Mouse (Mus musculus): Measurements from ENCODE around the gene Prr22. TPM values are rescaled to one million over a fixed set of nuclear protein-coding genes. Genes with fewer than 3 reads are reported as not detected.

The Prr22 gene
- polyA plus RNA-seq, 1 experiment from 2014 or later: 1.6 TPM

DNA sequence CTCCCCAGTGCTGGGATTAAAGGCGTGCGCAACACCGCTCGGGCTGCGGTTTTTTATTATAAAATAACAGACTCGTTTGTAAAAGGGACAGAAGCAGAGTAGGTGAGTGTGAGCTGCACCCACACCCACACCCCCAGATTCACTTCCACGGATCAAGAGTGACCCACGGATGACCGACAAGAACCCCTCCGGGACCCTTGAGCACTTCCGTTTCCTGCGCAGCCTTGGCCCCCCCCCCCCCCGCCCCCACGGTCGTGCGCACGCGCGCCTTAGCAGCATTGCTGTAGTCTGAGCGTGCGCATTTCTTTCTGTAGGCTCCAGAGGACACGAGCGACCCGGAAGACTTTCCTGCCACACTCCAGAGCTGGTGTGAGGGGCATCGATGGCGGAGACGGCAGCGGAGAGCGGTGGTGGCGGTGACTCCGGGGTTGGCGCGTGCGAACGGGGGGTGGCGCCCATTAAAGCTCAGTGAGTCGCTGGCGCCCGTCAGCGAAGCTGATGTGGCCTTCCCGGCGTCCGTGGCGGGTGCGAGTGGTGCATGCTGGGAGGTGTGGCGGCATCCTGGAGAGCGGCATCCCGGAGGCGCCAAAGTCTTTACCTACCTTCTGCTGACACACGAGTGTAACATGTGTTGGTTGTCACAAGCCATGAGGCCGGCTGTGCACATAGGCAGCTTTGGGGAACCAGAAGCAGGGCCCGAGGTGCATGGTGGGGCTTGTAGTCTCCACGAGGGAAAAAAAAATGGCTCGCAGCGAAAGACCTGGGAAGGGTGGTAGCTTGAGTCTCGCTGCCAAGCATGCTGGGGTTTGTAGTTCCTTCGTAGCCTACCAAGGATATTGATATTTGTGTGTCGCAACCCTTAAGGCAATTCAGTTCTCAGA is 5.3 kb upstream of the Prr22 start, which contains the start of gene Dus3l:
TSS of gene Dus3l (plus strand) at position 284 of the 881 bp plus-strand sequence.
- Histone ChIP-seq H3K4me3 (ENCODE audit: low read depth, low read length) (peak within 1 kb of the TSS; percentile 84), H3K9me3 (ENCODE audit: control insufficient read depth, low read length) (no peaks in the 10 kb centered on the region), H3K4me1 (replicated peaks; ENCODE audit: control insufficient read depth, insufficient read depth, low read length) (peaks cover 26% of the 10 kb centered on the region), H3K27ac (ENCODE audit: low read depth, low read length) (peak within 1 kb of the TSS; percentile 91), H3K4me2 (peak within 1 kb of the TSS; percentile 94), H3K36me3 (ENCODE audit: control insufficient read depth, insufficient read depth, low read length) (peaks cover 23% of the 10 kb centered on the region), H3K9ac (ENCODE audit: low read depth, low read length) (peak within 1 kb of the TSS; percentile 94), H3K27me3 (replicated peaks; ENCODE audit: control insufficient read depth, insufficient read depth, low read length) (no peaks in the 10 kb centered on the region)
- ATAC-seq (replicated peaks; ENCODE audit: low FRiP score) (peak; percentile 68), DNase-seq (ENCODE audit: low spot score) (peak; percentile 94)
- under 1% methylated on average over 57 of the region's 58 CpGs for WGBS

DNA sequence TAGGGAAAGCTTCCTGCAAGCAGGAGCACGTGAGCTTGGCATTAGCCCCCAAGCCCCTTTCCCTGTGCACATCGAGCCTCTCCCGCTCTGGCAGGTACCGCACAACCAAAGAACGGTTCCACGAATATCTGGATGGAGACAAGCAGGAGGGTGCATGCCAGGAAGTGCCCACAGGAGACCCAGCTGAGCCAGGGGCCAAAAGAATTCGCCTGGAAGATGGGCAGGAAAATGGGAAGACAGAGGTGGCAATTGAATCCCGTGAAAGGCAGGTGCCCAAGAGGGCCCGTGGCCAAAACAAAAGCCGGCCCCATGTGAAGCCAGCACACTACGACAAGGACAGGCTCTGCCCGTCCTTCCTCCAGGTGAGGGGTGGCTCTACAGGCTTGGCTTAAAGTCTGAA is 4.6 kb upstream of the Prr22 start:
- ATAC-seq (replicated peaks; ENCODE audit: low FRiP score) (no peak), DNase-seq (ENCODE audit: low spot score) (no peak)
- peaks cover 26% of the 10 kb centered on the region for H3K4me1 ChIP-seq (replicated peaks; ENCODE audit: control insufficient read depth, insufficient read depth, low read length)
- H3K9ac ChIP-seq (ENCODE audit: low read depth, low read length): peak overlapping the region; percentile 94
- WGBS: 45% methylated on average over 12 of the region's 12 CpGs
- H3K4me2 ChIP-seq: peak overlapping the region; percentile 94
- peak overlapping the region; percentile 84 for H3K4me3 ChIP-seq (ENCODE audit: low read depth, low read length)
- H3K9me3 ChIP-seq (ENCODE audit: control insufficient read depth, low read length): no peaks in the 10 kb centered on the region
- peak overlapping the region; percentile 91 for H3K27ac ChIP-seq (ENCODE audit: low read depth, low read length)
- H3K36me3 ChIP-seq (ENCODE audit: control insufficient read depth, insufficient read depth, low read length): peaks cover 23% of the 10 kb centered on the region
- no peaks in the 10 kb centered on the region for H3K27me3 ChIP-seq (replicated peaks; ENCODE audit: control insufficient read depth, insufficient read depth, low read length)

DNA sequence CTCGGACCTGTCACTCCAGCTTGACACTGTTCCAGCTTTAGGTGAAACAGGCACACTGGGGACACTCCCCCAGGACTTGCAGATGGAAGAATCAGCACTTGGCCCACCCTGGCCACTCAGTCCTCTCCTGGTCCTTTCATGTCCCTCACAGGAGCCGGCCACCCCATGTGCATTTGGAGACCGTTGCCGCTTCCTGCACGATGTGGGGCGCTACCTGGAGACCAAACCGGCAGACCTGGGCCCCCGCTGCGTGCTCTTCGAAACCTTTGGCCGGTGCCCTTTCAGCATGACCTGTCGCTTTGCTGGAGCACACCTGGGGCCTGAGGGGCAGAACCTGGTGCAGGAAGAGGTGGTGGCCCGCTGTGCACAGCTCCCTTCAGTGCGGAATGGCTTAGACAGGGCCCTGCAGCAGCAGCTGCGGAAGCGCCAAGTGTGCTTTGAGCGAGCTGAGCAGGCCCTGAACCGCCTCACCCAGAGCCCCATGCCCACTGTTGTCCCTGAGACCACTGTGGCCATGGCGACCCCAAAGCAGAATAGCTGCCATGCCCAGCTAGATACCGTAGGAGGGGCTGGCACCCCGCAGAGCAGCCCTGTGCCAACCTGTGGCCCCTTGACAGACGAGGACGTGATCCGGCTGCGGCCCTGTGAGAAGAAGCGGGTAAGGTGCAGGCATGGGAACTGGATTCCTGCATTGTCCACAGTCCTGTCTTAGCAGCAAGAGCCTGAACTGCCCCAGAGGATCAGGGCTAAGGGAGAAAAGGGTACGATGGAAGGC is 3.2 kb upstream of the Prr22 start:
- Histone ChIP-seq H3K9me3 (ENCODE audit: control insufficient read depth, low read length) (no peaks in the 10 kb centered on the region), H3K4me1 (replicated peaks; ENCODE audit: control insufficient read depth, insufficient read depth, low read length) (peaks cover 21% of the 10 kb centered on the region), H3K9ac (ENCODE audit: low read depth, low read length) (no peak overlapping the region), H3K27ac (ENCODE audit: low read depth, low read length) (no peak overlapping the region), H3K27me3 (replicated peaks; ENCODE audit: control insufficient read depth, insufficient read depth, low read length) (no peaks in the 10 kb centered on the region), H3K4me2 (no peak overlapping the region), H3K36me3 (ENCODE audit: control insufficient read depth, insufficient read depth, low read length) (peaks cover 26% of the 10 kb centered on the region), H3K4me3 (ENCODE audit: low read depth, low read length) (no peak overlapping the region)
- whole genome bisulfite sequencing: 94% methylated on average over 27 of the region's 27 CpGs
- DNase-seq (ENCODE audit: low spot score): no peak
- no peak for ATAC-seq (replicated peaks; ENCODE audit: low FRiP score)

DNA sequence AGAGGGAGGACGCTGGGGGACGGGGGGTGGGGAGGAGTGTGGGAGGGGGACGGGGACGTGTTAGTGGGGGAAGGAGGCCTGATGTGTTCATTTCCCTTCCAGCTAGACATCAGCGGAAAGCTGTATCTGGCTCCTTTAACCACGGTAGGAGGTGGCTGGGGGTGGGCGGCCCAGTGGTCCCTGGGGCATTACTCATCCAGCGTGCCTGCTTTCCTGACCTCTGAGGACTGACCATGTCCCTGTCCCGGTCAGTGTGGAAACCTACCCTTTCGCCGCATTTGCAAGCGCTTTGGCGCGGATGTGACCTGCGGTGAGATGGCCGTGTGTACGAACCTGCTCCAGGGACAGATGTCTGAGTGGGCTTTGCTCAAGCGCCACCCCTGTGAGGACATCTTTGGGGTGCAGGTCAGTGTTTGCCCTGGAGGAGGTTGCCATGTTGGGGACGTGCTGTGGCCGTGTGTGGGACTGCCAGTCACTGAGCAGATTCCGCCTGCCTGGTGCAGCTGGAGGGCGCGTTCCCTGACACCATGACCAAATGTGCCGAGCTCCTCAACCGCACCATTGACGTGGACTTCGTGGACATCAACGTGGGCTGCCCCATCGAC is 2.4 kb upstream of the Prr22 start:
- H3K36me3 ChIP-seq (ENCODE audit: control insufficient read depth, insufficient read depth, low read length): peaks cover 26% of the 10 kb centered on the region
- no peaks in the 10 kb centered on the region for H3K27me3 ChIP-seq (replicated peaks; ENCODE audit: control insufficient read depth, insufficient read depth, low read length)
- WGBS: 93% methylated on average over 29 of the region's 29 CpGs
- no peak for DNase-seq (ENCODE audit: low spot score)
- H3K4me2 ChIP-seq: no peak overlapping the region
- H3K9me3 ChIP-seq (ENCODE audit: control insufficient read depth, low read length): no peaks in the 10 kb centered on the region
- H3K27ac ChIP-seq (ENCODE audit: low read depth, low read length): no peak overlapping the region
- H3K9ac ChIP-seq (ENCODE audit: low read depth, low read length): no peak overlapping the region
- ATAC-seq (replicated peaks; ENCODE audit: low FRiP score): no peak
- no peak overlapping the region for H3K4me3 ChIP-seq (ENCODE audit: low read depth, low read length)
- peaks cover 17% of the 10 kb centered on the region for H3K4me1 ChIP-seq (replicated peaks; ENCODE audit: control insufficient read depth, insufficient read depth, low read length)

DNA sequence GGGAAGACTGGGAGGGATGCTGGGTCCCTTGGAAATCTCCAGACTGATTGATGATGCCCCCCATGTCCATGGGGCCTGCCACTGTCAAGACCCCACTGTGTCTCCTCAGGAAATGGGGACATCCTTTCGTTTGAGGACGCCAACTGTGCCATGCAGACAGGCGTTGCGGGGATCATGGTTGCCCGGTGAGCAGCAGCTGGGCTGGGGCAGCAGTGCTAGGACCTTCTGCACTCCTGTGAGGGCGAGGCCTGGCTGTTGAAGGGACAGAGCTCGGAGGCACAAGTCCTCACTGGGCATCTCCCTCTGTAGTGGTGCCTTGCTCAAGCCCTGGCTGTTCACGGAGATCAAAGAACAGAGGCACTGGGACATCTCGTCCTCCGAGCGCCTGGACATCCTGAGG is 1.1 kb upstream of the Prr22 start:
- no peak overlapping the region for H3K27ac ChIP-seq (ENCODE audit: low read depth, low read length)
- peaks cover 14% of the 10 kb centered on the region for H3K4me1 ChIP-seq (replicated peaks; ENCODE audit: control insufficient read depth, insufficient read depth, low read length)
- no peak overlapping the region for H3K9ac ChIP-seq (ENCODE audit: low read depth, low read length)
- DNase-seq (ENCODE audit: low spot score) (no peak), ATAC-seq (replicated peaks; ENCODE audit: low FRiP score) (no peak)
- H3K36me3 ChIP-seq (ENCODE audit: control insufficient read depth, insufficient read depth, low read length): peaks cover 26% of the 10 kb centered on the region
- no peaks in the 10 kb centered on the region for H3K27me3 ChIP-seq (replicated peaks; ENCODE audit: control insufficient read depth, insufficient read depth, low read length)
- no peak overlapping the region for H3K4me2 ChIP-seq
- 88% methylated on average over 11 of the region's 11 CpGs for WGBS
- no peak overlapping the region for H3K4me3 ChIP-seq (ENCODE audit: low read depth, low read length)
- H3K9me3 ChIP-seq (ENCODE audit: control insufficient read depth, low read length): no peaks in the 10 kb centered on the region

DNA sequence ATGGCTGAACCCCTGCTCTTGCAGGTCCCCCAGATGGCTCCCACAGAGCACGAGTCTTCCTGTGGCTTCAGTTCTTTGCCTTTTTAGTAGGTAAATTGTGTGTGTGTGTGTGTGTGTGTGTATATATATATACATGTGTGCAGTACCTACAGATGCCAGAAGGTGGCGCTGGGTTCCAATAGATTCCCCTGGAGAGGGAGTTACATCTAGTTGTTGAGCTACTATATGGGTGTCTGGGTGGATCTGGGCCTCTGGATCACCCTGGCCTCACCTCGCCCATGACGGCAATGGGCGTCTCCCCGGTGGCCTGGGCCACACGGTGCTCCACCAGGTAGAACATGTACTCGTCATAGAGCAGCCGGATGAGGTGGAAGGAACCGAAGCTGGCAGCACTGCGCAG is 7.5 kb downstream of the Prr22 start:
- no peak for ATAC-seq (replicated peaks; ENCODE audit: low FRiP score)
- Histone ChIP-seq H3K27me3 (replicated peaks; ENCODE audit: control insufficient read depth, insufficient read depth, low read length) (no peaks in the 10 kb centered on the region), H3K4me2 (no peak overlapping the region), H3K9me3 (ENCODE audit: control insufficient read depth, low read length) (peaks cover 7% of the 10 kb centered on the region; the same call in 1 of the 2 replicates), H3K4me3 (ENCODE audit: low read depth, low read length) (no peak overlapping the region), H3K4me1 (replicated peaks; ENCODE audit: control insufficient read depth, insufficient read depth, low read length) (peaks cover 8% of the 10 kb centered on the region; the same call in 1 of the 2 replicates), H3K27ac (ENCODE audit: low read depth, low read length) (no peak overlapping the region), H3K36me3 (ENCODE audit: control insufficient read depth, insufficient read depth, low read length) (peaks cover 9% of the 10 kb centered on the region; the same call in 1 of the 2 replicates), H3K9ac (ENCODE audit: low read depth, low read length) (no peak overlapping the region)
- WGBS: 85% methylated on average over 11 of the region's 11 CpGs
- no peak for DNase-seq (ENCODE audit: low spot score)

DNA sequence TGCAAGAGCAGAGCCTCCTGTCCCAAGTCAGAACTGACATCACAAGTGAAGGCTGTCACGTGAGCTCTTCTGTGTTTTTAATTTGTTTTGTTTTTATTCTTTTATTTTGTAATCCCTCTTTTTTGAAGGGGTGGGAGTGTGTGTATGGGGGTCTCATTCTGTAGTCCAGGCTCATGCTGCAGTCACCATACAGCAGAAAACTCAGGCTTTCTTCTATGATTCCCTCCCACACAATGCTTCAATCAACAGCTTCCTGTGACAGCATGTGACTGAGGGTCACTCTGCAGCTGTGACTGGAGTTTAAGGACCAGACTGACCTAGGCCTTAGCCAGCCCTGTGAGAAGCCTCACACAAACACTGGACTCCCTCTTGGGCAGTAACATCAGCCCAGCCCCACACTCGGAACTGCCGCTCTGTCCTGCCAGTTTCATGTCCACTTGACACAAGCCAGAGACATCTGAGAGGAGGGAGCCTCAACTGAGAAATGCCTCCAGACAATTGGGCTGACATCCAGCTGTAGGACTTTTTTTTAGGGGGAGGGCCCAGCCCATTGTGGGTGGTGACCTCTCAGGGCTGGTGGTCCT is 8.8 kb downstream of the Prr22 start:
- H3K9me3 ChIP-seq (ENCODE audit: control insufficient read depth, low read length): peaks cover 7% of the 10 kb centered on the region; the same call in 1 of the 2 replicates
- 75% methylated on average over 3 of the region's 3 CpGs for WGBS
- H3K27ac ChIP-seq (ENCODE audit: low read depth, low read length): no peak overlapping the region
- peak; percentile 16 for ATAC-seq (replicated peaks; ENCODE audit: low FRiP score)
- H3K4me3 ChIP-seq (ENCODE audit: low read depth, low read length): no peak overlapping the region
- no peak overlapping the region for H3K9ac ChIP-seq (ENCODE audit: low read depth, low read length)
- H3K36me3 ChIP-seq (ENCODE audit: control insufficient read depth, insufficient read depth, low read length): peaks cover 9% of the 10 kb centered on the region; the same call in 1 of the 2 replicates
- H3K4me2 ChIP-seq: no peak overlapping the region
- no peaks in the 10 kb centered on the region for H3K4me1 ChIP-seq (replicated peaks; ENCODE audit: control insufficient read depth, insufficient read depth, low read length)
- DNase-seq (ENCODE audit: low spot score): no peak
- no peaks in the 10 kb centered on the region for H3K27me3 ChIP-seq (replicated peaks; ENCODE audit: control insufficient read depth, insufficient read depth, low read length)

DNA sequence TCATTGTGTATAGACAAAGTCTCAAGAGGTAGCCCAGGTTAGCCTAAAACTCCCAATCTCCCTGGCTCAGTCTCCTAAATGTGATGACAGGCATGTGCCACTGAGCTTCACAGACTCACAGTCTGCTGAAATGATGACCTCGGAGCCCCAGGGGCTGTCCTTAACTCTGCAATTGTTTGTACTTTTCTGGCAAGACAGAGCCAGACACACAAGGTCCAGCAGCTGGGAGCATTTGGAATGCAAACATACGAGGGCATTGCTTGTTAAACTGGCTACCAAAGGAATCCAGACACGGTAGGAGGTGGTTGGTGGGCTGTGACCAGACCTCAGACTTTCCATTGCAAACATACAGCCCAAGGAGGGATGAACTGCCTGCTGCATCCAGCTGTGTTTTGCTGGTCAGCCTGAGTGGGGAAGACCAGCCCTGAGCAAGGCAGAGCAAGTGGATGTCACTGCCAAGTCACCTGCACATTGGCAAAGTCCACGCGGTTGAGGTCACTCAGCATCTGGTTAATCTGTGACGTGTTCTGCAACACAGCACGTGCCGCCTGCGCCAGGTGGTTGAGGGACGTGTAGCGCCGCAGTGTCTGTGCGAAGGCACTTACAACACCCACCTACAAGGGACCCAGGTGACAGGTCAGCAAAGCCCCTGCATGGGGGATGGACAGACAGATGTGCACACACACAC is 10.4 kb downstream of the Prr22 start:
- no peak overlapping the region for H3K9ac ChIP-seq (ENCODE audit: low read depth, low read length)
- no peaks in the 10 kb centered on the region for H3K4me1 ChIP-seq (replicated peaks; ENCODE audit: control insufficient read depth, insufficient read depth, low read length)
- H3K4me2 ChIP-seq: no peak overlapping the region
- DNase-seq (ENCODE audit: low spot score) (no peak), ATAC-seq (replicated peaks; ENCODE audit: low FRiP score) (no peak)
- H3K4me3 ChIP-seq (ENCODE audit: low read depth, low read length): no peak overlapping the region
- peaks cover 9% of the 10 kb centered on the region; the same call in 1 of the 2 replicates for H3K36me3 ChIP-seq (ENCODE audit: control insufficient read depth, insufficient read depth, low read length)
- no peaks in the 10 kb centered on the region for H3K27me3 ChIP-seq (replicated peaks; ENCODE audit: control insufficient read depth, insufficient read depth, low read length)
- WGBS: 75% methylated on average over 13 of the region's 13 CpGs
- H3K9me3 ChIP-seq (ENCODE audit: control insufficient read depth, low read length): peaks cover 7% of the 10 kb centered on the region; the same call in 1 of the 2 replicates
- no peak overlapping the region for H3K27ac ChIP-seq (ENCODE audit: low read depth, low read length)
